Mouse (Mus musculus): ENCODE data around the gene Hpd. TPM values are rescaled to one million over a fixed set of nuclear protein-coding genes. Genes with fewer than 3 reads are reported as not detected.

Gene Hpd
- polyA plus RNA-seq, 1 experiment from 2014 or later, result not detected

DNA sequence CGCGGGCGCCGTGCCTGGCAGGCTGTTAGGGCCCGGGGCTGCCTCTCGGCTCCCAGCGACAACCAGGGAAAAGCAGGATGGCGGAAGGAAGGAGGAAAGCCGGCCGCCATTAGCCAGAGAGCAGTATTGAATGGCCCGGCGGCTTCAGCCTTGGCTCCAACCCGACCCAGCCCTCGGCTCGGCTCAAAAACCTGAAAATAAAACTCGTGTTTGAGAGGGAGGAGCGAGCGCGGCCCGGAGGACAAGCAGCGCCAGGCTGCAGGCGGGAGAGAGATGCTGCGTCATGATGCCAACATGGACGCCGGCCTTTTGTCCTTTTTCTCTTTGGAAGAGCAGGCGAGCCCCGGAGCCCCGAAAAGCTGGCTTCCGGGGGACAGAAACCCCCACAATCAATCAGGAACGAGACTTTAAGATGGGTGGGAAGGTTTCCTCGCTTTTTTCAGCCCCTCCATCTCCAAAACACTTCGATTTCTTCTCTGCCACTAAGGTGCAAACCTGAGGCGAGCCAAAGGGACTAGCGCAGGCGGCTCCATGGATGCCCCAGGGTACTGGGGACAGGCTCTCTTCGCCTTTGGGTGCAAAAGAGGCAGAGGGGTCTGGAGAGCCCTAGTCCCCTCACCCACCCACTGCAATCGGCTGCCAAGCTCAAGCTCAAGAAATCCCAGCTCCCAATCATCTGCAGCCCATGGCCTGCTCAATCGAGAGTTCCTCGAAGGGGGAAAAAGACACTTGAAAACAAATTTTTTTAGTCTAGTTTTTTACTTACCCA, 43.4 kb downstream of the Hpd start:
- under 1% methylated on average over 38 of the region's 39 CpGs for WGBS
- Histone ChIP-seq H3K4me1 (replicated peaks; ENCODE audit: control insufficient read depth, insufficient read depth, low read length) (peaks cover 36% of the 10 kb centered on the region), H3K27me3 (ENCODE audit: control insufficient read depth, insufficient read depth, low read length) (no peaks in the 10 kb centered on the region), H3K9me3 (ENCODE audit: control insufficient read depth, low read length) (no peaks in the 10 kb centered on the region), H3K4me2 (replicated peaks) (peak overlapping the region; percentile 100), H3K4me3 (replicated peaks; ENCODE audit: low read length) (peak overlapping the region; percentile 91), H3K9ac (peak overlapping the region; percentile 100), H3K27ac (peak overlapping the region; percentile 99), H3K36me3 (replicated peaks; ENCODE audit: control insufficient read depth, insufficient read depth) (peaks cover 32% of the 10 kb centered on the region)
- ATAC-seq (ENCODE audit: low FRiP score) (no peak), DNase-seq (ENCODE audit: low spot score) (peak; percentile 78)

DNA sequence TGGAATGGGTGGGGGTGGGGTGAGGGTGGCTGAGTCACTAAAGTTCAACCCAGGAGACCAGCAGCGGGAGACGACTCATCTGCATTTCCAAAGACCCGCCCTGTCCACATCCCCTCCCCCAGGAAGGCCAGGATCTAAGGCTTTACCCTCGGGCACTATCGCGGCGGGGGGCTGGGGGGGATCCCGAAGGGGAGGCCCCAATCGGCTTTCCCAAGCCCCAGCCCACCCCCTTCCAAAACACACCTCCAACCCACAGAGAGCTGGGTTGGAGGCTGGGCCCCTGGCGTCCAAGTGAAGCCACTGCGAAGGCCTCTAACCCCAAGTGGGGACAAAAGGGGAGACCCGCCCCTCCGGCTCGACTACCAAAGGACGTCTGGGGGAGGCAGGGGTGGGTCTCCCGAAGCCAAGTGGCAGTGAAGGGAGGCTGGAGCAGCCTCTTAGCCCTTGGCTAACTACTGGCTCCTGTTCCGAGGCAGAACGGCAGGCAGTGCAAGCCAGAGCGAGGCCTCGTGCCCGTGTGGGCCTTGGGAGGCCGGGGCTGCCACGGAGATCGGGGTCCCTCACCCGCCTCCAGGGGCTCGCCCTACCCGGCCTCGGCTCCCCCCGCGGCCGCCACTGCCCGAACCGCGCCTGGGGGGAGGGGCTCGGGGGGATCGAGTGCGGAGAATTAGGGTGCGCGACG, 44.2 kb downstream of the Hpd start:
- H3K27ac ChIP-seq, result peak overlapping the region; percentile 99
- ATAC-seq (ENCODE audit: low FRiP score), result peak; percentile 11
- DNase-seq (ENCODE audit: low spot score), result peak; percentile 56
- H3K4me1 ChIP-seq (replicated peaks; ENCODE audit: control insufficient read depth, insufficient read depth, low read length), result peaks cover 40% of the 10 kb centered on the region
- peak overlapping the region; percentile 100 for H3K9ac ChIP-seq
- under 1% methylated on average over 39 of the region's 40 CpGs for WGBS
- H3K4me2 ChIP-seq (replicated peaks), result peak overlapping the region; percentile 100
- no peaks in the 10 kb centered on the region for H3K9me3 ChIP-seq (ENCODE audit: control insufficient read depth, low read length)
- peaks cover 39% of the 10 kb centered on the region for H3K36me3 ChIP-seq (replicated peaks; ENCODE audit: control insufficient read depth, insufficient read depth)
- no peaks in the 10 kb centered on the region for H3K27me3 ChIP-seq (ENCODE audit: control insufficient read depth, insufficient read depth, low read length)
- peak overlapping the region; percentile 91 for H3K4me3 ChIP-seq (replicated peaks; ENCODE audit: low read length)

DNA sequence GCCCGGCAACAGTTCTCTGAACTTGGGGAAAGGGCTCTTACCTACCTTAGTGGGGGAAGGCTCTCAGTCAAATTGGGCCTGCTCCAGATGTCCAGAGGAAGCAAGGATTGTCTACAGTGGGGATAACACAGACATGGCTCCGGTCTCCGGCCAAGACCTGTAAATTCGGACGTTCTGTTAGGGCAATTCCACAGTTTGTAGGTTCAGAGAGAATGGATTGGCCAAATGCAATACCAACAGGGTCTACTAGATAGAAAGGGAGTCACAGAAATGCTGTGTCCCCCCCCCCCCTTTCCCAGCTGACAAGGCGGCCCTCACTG, 44.7 kb downstream of the Hpd start:
- 0% methylated on average over 5 of the region's 6 CpGs for WGBS
- Histone ChIP-seq H3K27me3 (ENCODE audit: control insufficient read depth, insufficient read depth, low read length) (no peaks in the 10 kb centered on the region), H3K36me3 (replicated peaks; ENCODE audit: control insufficient read depth, insufficient read depth) (peaks cover 39% of the 10 kb centered on the region), H3K9ac (peak overlapping the region; percentile 100), H3K4me2 (replicated peaks) (peak overlapping the region; percentile 100), H3K9me3 (ENCODE audit: control insufficient read depth, low read length) (no peaks in the 10 kb centered on the region), H3K27ac (peak overlapping the region; percentile 99), H3K4me1 (replicated peaks; ENCODE audit: control insufficient read depth, insufficient read depth, low read length) (peaks cover 44% of the 10 kb centered on the region), H3K4me3 (replicated peaks; ENCODE audit: low read length) (peak overlapping the region; percentile 91)
- peak; percentile 43 for DNase-seq (ENCODE audit: low spot score)
- ATAC-seq (ENCODE audit: low FRiP score), result no peak

DNA sequence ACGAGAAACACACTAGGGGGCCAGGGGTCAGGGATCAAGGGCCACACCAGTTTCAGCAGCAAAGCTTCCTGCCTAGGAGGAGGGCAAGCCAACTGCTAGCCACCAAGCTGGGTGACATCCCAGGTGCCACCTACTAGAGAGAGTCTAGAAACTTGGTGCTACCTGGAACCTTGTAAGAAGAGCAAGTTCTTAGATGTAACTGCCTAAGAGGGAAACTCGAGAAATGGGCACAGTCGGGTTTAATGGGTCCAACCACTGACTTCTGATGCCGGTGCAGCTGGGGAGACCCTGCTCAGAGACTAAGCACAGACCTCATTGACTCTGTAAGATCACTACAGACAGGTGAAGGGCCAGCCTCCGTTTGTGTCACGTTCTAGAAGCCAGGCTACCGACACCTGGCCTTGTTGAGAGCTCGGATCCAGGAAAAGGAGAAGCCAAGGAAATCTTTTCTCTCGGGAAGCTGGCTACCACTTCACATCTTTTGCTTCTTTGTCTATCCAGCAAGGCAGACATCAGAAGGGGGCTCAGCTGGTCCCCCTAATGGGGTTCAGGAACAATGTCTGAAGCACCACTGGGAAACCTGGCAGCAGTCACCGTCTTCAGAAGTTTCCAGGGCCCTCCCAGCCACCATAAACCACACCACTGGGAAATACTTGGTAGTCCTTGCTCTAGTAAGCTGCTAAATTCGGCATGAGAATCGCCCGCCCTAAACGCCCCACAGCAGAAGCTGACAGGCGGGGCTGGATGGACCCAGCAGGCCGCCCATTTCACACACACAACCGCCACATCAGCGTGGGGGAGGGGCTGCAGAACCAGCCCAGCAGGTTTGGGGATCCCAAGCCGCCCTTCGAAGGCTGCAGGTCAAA, 45.2 kb downstream of the Hpd start:
- peaks cover 49% of the 10 kb centered on the region for H3K4me1 ChIP-seq (replicated peaks; ENCODE audit: control insufficient read depth, insufficient read depth, low read length)
- H3K36me3 ChIP-seq (replicated peaks; ENCODE audit: control insufficient read depth, insufficient read depth), result peaks cover 39% of the 10 kb centered on the region
- no peaks in the 10 kb centered on the region for H3K27me3 ChIP-seq (ENCODE audit: control insufficient read depth, insufficient read depth, low read length)
- ATAC-seq (ENCODE audit: low FRiP score), result no peak
- no peaks in the 10 kb centered on the region for H3K9me3 ChIP-seq (ENCODE audit: control insufficient read depth, low read length)
- peak overlapping the region; percentile 91 for H3K4me3 ChIP-seq (replicated peaks; ENCODE audit: low read length)
- peak overlapping the region; percentile 100 for H3K4me2 ChIP-seq (replicated peaks)
- peak overlapping the region; percentile 100 for H3K9ac ChIP-seq
- H3K27ac ChIP-seq, result peak overlapping the region; percentile 99
- WGBS, result under 1% methylated on average over 20 of the region's 20 CpGs
- DNase-seq (ENCODE audit: low spot score), result peak; percentile 59

DNA sequence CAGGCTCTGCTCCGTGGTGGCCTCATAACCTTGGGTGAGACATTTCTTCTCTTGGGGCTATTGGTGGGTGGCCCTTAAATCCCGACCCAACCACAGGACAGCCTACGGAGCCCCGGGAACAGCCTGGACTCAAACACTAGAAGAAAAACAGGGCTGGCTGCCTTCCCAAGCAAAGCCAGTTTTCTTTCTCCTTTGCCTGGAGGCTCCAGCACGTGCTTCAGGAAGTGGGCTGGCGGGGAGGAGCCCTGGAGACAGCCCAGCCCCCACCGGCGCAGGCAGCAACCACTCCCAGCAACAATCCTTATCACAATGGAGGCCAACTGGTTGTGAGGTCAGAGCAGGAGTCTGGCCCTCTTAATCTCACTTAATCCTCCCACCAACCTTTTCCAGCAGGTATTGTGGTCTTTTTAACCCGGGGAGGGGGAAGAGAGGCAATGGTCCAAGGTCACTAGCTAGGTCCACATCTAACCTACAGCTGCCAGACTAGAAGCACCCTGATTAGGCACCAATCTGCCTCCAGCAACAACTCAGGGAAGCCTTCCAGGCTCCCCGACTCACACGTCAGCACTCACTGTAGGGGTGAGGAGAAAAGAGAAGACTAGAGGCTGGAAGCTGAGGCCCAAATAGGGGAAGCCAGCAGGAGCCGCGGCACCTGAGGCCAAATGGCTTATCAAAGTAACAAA, 46.0 kb downstream of the Hpd start:
- H3K4me2 ChIP-seq (replicated peaks), result peak overlapping the region; percentile 100
- peak overlapping the region; percentile 99 for H3K27ac ChIP-seq
- 0% methylated on average over 13 of the region's 13 CpGs for WGBS
- peaks cover 39% of the 10 kb centered on the region for H3K36me3 ChIP-seq (replicated peaks; ENCODE audit: control insufficient read depth, insufficient read depth)
- no peaks in the 10 kb centered on the region for H3K9me3 ChIP-seq (ENCODE audit: control insufficient read depth, low read length)
- H3K4me3 ChIP-seq (replicated peaks; ENCODE audit: low read length), result peak overlapping the region; percentile 91
- DNase-seq (ENCODE audit: low spot score) (peak; percentile 73), ATAC-seq (ENCODE audit: low FRiP score) (no peak)
- peak overlapping the region; percentile 100 for H3K9ac ChIP-seq
- H3K27me3 ChIP-seq (ENCODE audit: control insufficient read depth, insufficient read depth, low read length), result no peaks in the 10 kb centered on the region
- H3K4me1 ChIP-seq (replicated peaks; ENCODE audit: control insufficient read depth, insufficient read depth, low read length), result peaks cover 57% of the 10 kb centered on the region

DNA sequence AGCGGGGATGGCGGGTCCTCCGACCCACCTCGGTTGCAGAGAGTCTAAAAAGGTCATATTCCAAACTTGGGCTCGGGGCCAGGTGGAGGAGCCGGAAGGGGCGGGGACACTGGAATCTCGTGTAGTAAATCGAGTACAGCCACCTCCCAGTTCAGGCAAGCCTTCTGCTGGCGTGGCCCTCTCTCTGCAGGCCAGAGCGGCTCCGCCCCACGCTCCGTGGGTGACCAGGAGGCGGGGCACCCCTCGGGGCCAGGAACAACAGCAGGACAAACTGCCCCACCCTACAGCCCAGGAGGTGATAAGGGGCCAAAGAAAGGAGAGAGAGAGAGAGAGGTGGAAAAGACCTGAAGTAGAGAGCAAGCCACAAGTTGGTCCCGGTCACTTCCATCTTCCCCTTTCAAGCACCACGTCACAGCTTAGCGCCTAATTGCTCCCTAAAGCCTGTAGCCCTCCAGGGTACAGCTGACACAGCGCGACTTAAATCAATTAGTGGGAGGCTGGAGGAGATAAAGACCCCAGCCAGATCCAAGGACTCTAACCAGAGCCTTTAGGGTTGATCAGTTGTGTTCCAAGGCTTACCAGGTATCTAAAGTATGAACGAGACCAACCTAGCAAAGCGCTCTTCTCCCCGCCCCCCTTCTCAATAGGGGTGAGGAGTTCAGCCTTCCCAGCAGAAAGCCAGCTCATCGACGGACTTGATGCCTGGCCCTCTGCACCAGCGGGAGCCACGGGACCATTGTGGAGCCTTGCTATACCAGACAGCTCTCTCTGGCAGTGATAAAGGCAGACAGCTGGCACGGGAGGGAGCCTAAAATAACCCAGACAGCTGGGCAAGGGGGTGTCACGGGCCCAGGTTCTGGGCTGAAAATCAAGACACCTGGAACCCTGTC, 46.8 kb downstream of the Hpd start:
- DNase-seq (ENCODE audit: low spot score) (peak; percentile 45), ATAC-seq (ENCODE audit: low FRiP score) (no peak)
- H3K4me3 ChIP-seq (replicated peaks; ENCODE audit: low read length), result peak overlapping the region; percentile 91
- H3K9ac ChIP-seq, result peak overlapping the region; percentile 100
- H3K4me2 ChIP-seq (replicated peaks), result peak overlapping the region; percentile 100
- no peaks in the 10 kb centered on the region for H3K27me3 ChIP-seq (ENCODE audit: control insufficient read depth, insufficient read depth, low read length)
- peaks cover 58% of the 10 kb centered on the region for H3K4me1 ChIP-seq (replicated peaks; ENCODE audit: control insufficient read depth, insufficient read depth, low read length)
- peaks cover 39% of the 10 kb centered on the region for H3K36me3 ChIP-seq (replicated peaks; ENCODE audit: control insufficient read depth, insufficient read depth)
- WGBS, result 5% methylated on average over 30 of the region's 30 CpGs
- no peaks in the 10 kb centered on the region for H3K9me3 ChIP-seq (ENCODE audit: control insufficient read depth, low read length)
- H3K27ac ChIP-seq, result peak overlapping the region; percentile 99

DNA sequence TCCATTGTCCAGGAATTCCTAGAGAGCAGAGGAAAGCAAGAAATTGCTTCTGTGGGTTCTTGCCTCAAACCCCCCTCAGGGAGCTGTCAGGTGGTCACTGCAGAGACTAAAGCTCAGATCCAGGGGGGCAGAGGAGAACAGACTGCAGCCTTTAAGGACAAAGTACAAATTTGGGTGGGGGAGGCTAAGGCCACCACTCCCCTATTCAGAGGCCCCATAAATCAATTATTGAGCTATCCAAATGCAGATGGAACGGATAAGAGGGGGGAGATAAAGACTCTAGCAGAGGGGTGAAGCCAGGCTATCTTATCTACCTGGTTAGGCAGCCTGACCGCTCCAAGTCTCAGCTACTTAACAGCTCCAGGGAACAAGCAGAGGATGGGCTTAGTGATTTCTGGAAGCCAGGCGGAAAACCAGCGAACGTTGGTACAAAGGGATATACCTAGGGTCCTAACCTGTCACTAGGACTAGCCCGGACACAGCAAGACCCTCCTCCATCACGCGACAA, 47.6 kb downstream of the Hpd start:
- DNase-seq (ENCODE audit: low spot score) (no peak), ATAC-seq (ENCODE audit: low FRiP score) (no peak)
- Histone ChIP-seq H3K9me3 (ENCODE audit: control insufficient read depth, low read length) (no peaks in the 10 kb centered on the region), H3K9ac (peak overlapping the region; percentile 100), H3K27me3 (ENCODE audit: control insufficient read depth, insufficient read depth, low read length) (no peaks in the 10 kb centered on the region), H3K4me2 (replicated peaks) (peak overlapping the region; percentile 100), H3K36me3 (replicated peaks; ENCODE audit: control insufficient read depth, insufficient read depth) (peaks cover 46% of the 10 kb centered on the region), H3K4me3 (replicated peaks; ENCODE audit: low read length) (peak overlapping the region; percentile 91), H3K27ac (peak overlapping the region; percentile 99), H3K4me1 (replicated peaks; ENCODE audit: control insufficient read depth, insufficient read depth, low read length) (peaks cover 58% of the 10 kb centered on the region)
- WGBS, result 16% methylated on average over 8 of the region's 8 CpGs

Data from hindbrain, embryonic 14.5 days (tissue).